Mouse (Mus musculus): ENCODE measurements around the gene Itpk1. TPM values are rescaled to one million over a fixed set of nuclear protein-coding genes. Genes with fewer than 3 reads are reported as not detected.

The Itpk1 gene
- polyA plus RNA-seq, 1 experiment, result 34.2 TPM

GRCm38 (mm10) chr12:102590711-102591360 is 113.9 kb downstream of the Itpk1 start:
- Histone ChIP-seq H3K27ac (ENCODE audit: control insufficient read depth, insufficient read depth, low read length) (no peak overlapping the region), H3K36me3 (ENCODE audit: control insufficient read depth, insufficient read depth, low read length) (no peaks in the 10 kb centered on the region), H3K4me3 (ENCODE audit: control insufficient read depth, insufficient read depth, low read length) (no peak overlapping the region), H3K4me1 (replicated peaks; ENCODE audit: control insufficient read depth, insufficient read depth, low read length) (no peaks in the 10 kb centered on the region), H3K27me3 (ENCODE audit: control insufficient read depth, insufficient read depth, low read length) (no peaks in the 10 kb centered on the region)
- TF ChIP-seq CTCF (IDR thresholded peaks at IDR 0.05; ENCODE audit: borderline replicate concordance, control insufficient read depth, extremely low read depth, insufficient read depth, low read length, poor library complexity) (no peak), POLR2A (IDR thresholded peaks at IDR 0.05; ENCODE audit: control insufficient read depth, extremely low read depth, insufficient read depth, low read length, poor library complexity) (no peak)
- DNase-seq, result no peak
- WGBS, result 95% methylated on average over 17 of the region's 17 CpGs

- no peak overlapping the region for H3K4me3 ChIP-seq (ENCODE audit: control insufficient read depth, insufficient read depth, low read length)
- H3K4me1 ChIP-seq (replicated peaks; ENCODE audit: control insufficient read depth, insufficient read depth, low read length), result 0 out of 2 replicates have a peak, but pooled peaks cover 2% of the 10 kb centered on the region
- H3K27me3 ChIP-seq (ENCODE audit: control insufficient read depth, insufficient read depth, low read length), result no peaks in the 10 kb centered on the region
- 93% methylated on average over 8 of the region's 8 CpGs for WGBS
- no peak overlapping the region for H3K27ac ChIP-seq (ENCODE audit: control insufficient read depth, insufficient read depth, low read length)
- no peak for DNase-seq
- TF ChIP-seq CTCF (IDR thresholded peaks at IDR 0.05; ENCODE audit: borderline replicate concordance, control insufficient read depth, extremely low read depth, insufficient read depth, low read length, poor library complexity) (no peak), POLR2A (IDR thresholded peaks at IDR 0.05; ENCODE audit: control insufficient read depth, extremely low read depth, insufficient read depth, low read length, poor library complexity) (no peak)
- no peaks in the 10 kb centered on the region for H3K36me3 ChIP-seq (ENCODE audit: control insufficient read depth, insufficient read depth, low read length)
These were observed 117.6 kb downstream of the Itpk1 start for GRCm38 (mm10) chr12:102587106-102587505.

GRCm38 (mm10) chr12:102586286-102586881 is 118.3 kb downstream of the Itpk1 start:
- no peak overlapping the region for H3K27ac ChIP-seq (ENCODE audit: control insufficient read depth, insufficient read depth, low read length)
- no peak for DNase-seq
- 95% methylated on average over 9 of the region's 9 CpGs for WGBS

GRCm38 (mm10) chr12:102585390-102585789 is 119.3 kb downstream of the Itpk1 start:
- H3K27ac ChIP-seq (ENCODE audit: control insufficient read depth, insufficient read depth, low read length), result no peak overlapping the region
- TF ChIP-seq POLR2A (IDR thresholded peaks at IDR 0.05; ENCODE audit: control insufficient read depth, extremely low read depth, insufficient read depth, low read length, poor library complexity) (no peak), CTCF (IDR thresholded peaks at IDR 0.05; ENCODE audit: borderline replicate concordance, control insufficient read depth, extremely low read depth, insufficient read depth, low read length, poor library complexity) (no peak)
- 0 out of 2 replicates have a peak, but pooled peaks cover 2% of the 10 kb centered on the region for H3K4me1 ChIP-seq (replicated peaks; ENCODE audit: control insufficient read depth, insufficient read depth, low read length)
- H3K36me3 ChIP-seq (ENCODE audit: control insufficient read depth, insufficient read depth, low read length), result no peaks in the 10 kb centered on the region
- no peaks in the 10 kb centered on the region for H3K27me3 ChIP-seq (ENCODE audit: control insufficient read depth, insufficient read depth, low read length)
- WGBS, result 94% methylated on average over 3 of the region's 3 CpGs
- H3K4me3 ChIP-seq (ENCODE audit: control insufficient read depth, insufficient read depth, low read length), result no peak overlapping the region
- DNase-seq, result no peak

More at GRCm38 (mm10) chr12:102586286-102586881, 118.3 kb downstream of the Itpk1 start:
- H3K27me3 ChIP-seq (ENCODE audit: control insufficient read depth, insufficient read depth, low read length), result no peaks in the 10 kb centered on the region
- no peak for TF ChIP-seq CTCF (IDR thresholded peaks at IDR 0.05; ENCODE audit: borderline replicate concordance, control insufficient read depth, extremely low read depth, insufficient read depth, low read length, poor library complexity)
- no peak for TF ChIP-seq POLR2A (IDR thresholded peaks at IDR 0.05; ENCODE audit: control insufficient read depth, extremely low read depth, insufficient read depth, low read length, poor library complexity)
- no peak overlapping the region for H3K4me3 ChIP-seq (ENCODE audit: control insufficient read depth, insufficient read depth, low read length)
- H3K4me1 ChIP-seq (replicated peaks; ENCODE audit: control insufficient read depth, insufficient read depth, low read length), result 0 out of 2 replicates have a peak, but pooled peaks cover 2% of the 10 kb centered on the region
- no peaks in the 10 kb centered on the region for H3K36me3 ChIP-seq (ENCODE audit: control insufficient read depth, insufficient read depth, low read length)

GRCm38 (mm10) chr12:102582441-102582840 is 122.3 kb downstream of the Itpk1 start:
- Histone ChIP-seq H3K27ac (ENCODE audit: control insufficient read depth, insufficient read depth, low read length) (no peak overlapping the region), H3K36me3 (ENCODE audit: control insufficient read depth, insufficient read depth, low read length) (peaks cover 9% of the 10 kb centered on the region; the same call in 1 of the 2 replicates), H3K27me3 (ENCODE audit: control insufficient read depth, insufficient read depth, low read length) (no peaks in the 10 kb centered on the region), H3K4me3 (ENCODE audit: control insufficient read depth, insufficient read depth, low read length) (no peak overlapping the region), H3K4me1 (replicated peaks; ENCODE audit: control insufficient read depth, insufficient read depth, low read length) (0 out of 2 replicates have a peak, but pooled peaks cover 2% of the 10 kb centered on the region)
- WGBS, result 93% methylated on average over 11 of the region's 11 CpGs
- no peak for DNase-seq
- TF ChIP-seq CTCF (IDR thresholded peaks at IDR 0.05; ENCODE audit: borderline replicate concordance, control insufficient read depth, extremely low read depth, insufficient read depth, low read length, poor library complexity) (no peak), POLR2A (IDR thresholded peaks at IDR 0.05; ENCODE audit: control insufficient read depth, extremely low read depth, insufficient read depth, low read length, poor library complexity) (no peak)

GRCm38 (mm10) chr12:102581579-102582196 is 123.0 kb downstream of the Itpk1 start:
- 78% methylated on average over 5 of the region's 5 CpGs for WGBS
- no peak for TF ChIP-seq CTCF (IDR thresholded peaks at IDR 0.05; ENCODE audit: borderline replicate concordance, control insufficient read depth, extremely low read depth, insufficient read depth, low read length, poor library complexity)
- TF ChIP-seq POLR2A (IDR thresholded peaks at IDR 0.05; ENCODE audit: control insufficient read depth, extremely low read depth, insufficient read depth, low read length, poor library complexity), result no peak
- H3K4me3 ChIP-seq (ENCODE audit: control insufficient read depth, insufficient read depth, low read length), result no peak overlapping the region
- no peak for DNase-seq
- peaks cover 9% of the 10 kb centered on the region; the same call in 1 of the 2 replicates for H3K36me3 ChIP-seq (ENCODE audit: control insufficient read depth, insufficient read depth, low read length)
- H3K4me1 ChIP-seq (replicated peaks; ENCODE audit: control insufficient read depth, insufficient read depth, low read length), result 0 out of 2 replicates have a peak, but pooled peaks cover 2% of the 10 kb centered on the region
- no peak overlapping the region for H3K27ac ChIP-seq (ENCODE audit: control insufficient read depth, insufficient read depth, low read length)
- H3K27me3 ChIP-seq (ENCODE audit: control insufficient read depth, insufficient read depth, low read length), result no peaks in the 10 kb centered on the region
